Mouse (Mus musculus): Measurements from ENCODE around the gene Uhrf1bp1l.

- TF ChIP-seq CTCF (IDR thresholded peaks at IDR 0.05) (no peak), EP300 (IDR thresholded peaks at IDR 0.05; ENCODE audit: insufficient read depth, low read depth, low read length) (no peak), POLR2A (IDR thresholded peaks at IDR 0.05; ENCODE audit: insufficient read depth, low read depth, low read length) (no peak)
These were observed 87.5 kb downstream of the Uhrf1bp1l start for GRCm38 (mm10) chr10:89832334-89832733.

Measured in heart, adult 2 months (tissue).